Mouse (Mus musculus): Measurements from ENCODE around the gene Arpc5l. TPM values are rescaled to one million over a fixed set of nuclear protein-coding genes. Genes with fewer than 3 reads are reported as not detected.

Arpc5l gene
- polyA plus RNA-seq, 1 experiment = 8.6 TPM

DNA sequence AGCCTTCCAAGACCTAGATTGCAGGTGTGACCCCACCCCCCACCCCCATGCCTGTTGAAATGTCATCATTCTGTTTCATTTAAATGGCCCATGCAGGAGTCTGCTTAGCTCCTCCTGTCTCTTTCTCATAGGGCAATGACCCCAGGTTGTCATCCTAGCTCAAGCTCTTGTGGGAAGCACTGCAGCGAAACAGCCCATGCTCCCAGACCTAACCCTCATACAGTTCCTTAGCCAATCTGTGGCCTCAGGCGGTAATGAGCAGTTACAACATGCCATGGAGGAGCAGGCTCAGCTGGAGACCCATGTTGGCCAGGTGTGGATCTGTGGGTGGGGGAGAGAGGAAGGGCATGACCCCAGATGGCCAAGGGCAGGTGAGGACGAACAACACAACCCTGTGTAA is 30.0 kb upstream of the Arpc5l start:
- Histone ChIP-seq H3K27me3 (ENCODE audit: control insufficient read depth) (peaks cover 20% of the 10 kb centered on the region), H3K9me3 (ENCODE audit: control insufficient read depth, low read length) (no peaks in the 10 kb centered on the region), H3K4me3 (replicated peaks) (no peak overlapping the region), H3K4me1 (ENCODE audit: control insufficient read depth) (peaks cover 43% of the 10 kb centered on the region), H3K36me3 (ENCODE audit: control insufficient read depth) (no peaks in the 10 kb centered on the region)
- no peak for TF ChIP-seq TAL1 (IDR thresholded peaks at IDR 0.05; ENCODE audit: low read length)
- TF ChIP-seq GATA1 (IDR thresholded peaks at IDR 0.05; ENCODE audit: low read length) = no peak

DNA sequence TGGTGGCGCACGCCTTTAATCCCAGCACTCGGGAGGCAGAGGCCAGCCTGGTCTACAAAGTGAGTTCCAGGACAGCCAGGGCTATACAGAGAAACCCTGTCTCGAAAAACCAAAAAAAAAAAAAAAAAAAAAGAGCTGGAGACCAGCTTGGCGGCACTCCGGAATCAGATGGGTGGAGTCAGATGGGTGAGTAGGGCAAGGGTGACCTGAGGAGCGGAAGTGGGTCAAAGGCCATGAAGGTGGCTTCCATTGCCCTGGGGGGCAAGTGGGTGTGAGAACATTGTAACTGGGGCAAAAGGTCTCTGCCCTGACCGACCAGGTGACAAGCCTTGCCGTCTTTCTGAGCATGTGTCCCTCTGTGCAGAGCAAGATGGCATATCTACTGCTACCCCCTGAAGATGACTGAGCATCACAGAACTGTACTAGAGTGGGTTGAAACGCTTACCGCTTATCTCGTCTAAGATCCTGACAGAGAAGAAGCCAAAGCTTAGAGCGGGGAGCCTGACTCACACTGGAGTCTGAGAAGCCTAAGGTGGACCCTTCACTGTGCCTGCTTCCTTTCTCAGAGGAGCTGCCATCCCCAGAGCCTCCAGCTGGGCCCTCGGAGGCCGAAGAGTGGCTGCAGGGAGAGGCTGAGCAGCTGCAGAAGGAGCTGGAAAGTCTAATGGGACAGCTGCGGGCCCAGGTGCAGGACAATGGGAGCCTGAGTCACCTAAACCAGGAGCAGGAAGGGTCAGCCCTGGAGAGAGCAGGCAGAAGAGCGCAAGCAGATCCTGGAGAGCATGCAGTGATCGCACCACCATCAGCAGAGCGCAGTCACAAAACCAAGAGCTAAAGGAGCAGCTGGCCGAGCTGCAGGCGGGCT is 29.0 kb upstream of the Arpc5l start:
- Histone ChIP-seq H3K9me3 (ENCODE audit: control insufficient read depth, low read length) (no peaks in the 10 kb centered on the region), H3K36me3 (ENCODE audit: control insufficient read depth) (no peaks in the 10 kb centered on the region), H3K4me1 (ENCODE audit: control insufficient read depth) (peaks cover 33% of the 10 kb centered on the region), H3K4me3 (replicated peaks) (no peak overlapping the region), H3K27me3 (ENCODE audit: control insufficient read depth) (peaks cover 24% of the 10 kb centered on the region)
- TF ChIP-seq GATA1 (IDR thresholded peaks at IDR 0.05; ENCODE audit: low read length) = no peak

DNA sequence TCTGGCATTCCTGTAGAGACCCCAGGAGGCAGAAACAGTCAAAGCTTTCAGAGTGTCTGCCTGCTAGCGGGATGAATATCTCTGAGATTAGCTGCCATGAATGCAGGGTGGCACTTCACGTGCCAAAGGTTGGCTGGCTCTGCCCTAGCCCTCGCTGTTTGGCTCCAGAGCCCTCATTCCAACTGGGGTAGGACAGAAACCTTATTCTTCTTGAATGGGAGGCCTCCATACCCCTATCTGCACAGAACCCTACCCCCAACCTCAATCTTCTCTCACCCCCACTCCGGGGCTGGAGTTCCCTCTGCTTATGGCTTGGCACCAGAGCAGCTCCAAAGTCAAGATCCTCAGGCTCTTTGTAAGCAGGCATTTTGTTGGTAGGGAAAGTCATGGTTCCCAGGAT is 27.3 kb upstream of the Arpc5l start:
- no peak for TF ChIP-seq TAL1 (IDR thresholded peaks at IDR 0.05; ENCODE audit: low read length)
- no peak for TF ChIP-seq GATA1 (IDR thresholded peaks at IDR 0.05; ENCODE audit: low read length)
- Histone ChIP-seq H3K4me3 (replicated peaks) (no peak overlapping the region), H3K4me1 (ENCODE audit: control insufficient read depth) (peaks cover 24% of the 10 kb centered on the region), H3K9me3 (ENCODE audit: control insufficient read depth, low read length) (no peaks in the 10 kb centered on the region), H3K27me3 (ENCODE audit: control insufficient read depth) (peaks cover 26% of the 10 kb centered on the region), H3K36me3 (ENCODE audit: control insufficient read depth) (no peaks in the 10 kb centered on the region)

DNA sequence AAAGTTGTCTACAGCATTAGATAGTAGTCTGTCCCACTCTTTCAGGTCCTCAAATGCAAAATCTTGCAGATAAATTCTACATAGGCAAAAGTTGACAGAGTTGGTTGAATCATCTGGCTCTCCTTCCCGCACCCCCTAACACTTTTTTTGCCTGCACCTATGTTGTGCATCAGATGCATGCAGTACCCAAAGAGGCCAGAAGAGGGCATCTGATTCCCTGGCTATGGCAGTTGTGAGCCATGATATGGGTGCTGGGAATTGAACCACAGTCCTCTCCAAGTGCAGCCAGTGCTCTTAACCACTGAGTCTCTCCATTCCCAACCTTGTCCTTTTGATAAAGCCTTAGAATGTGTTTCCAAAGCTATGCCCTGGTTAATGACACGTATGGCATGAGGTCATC is 21.7 kb upstream of the Arpc5l start:
- Histone ChIP-seq H3K4me3 (replicated peaks) (no peak overlapping the region), H3K9me3 (ENCODE audit: control insufficient read depth, low read length) (peaks cover 19% of the 10 kb centered on the region), H3K27me3 (ENCODE audit: control insufficient read depth) (peaks cover 10% of the 10 kb centered on the region), H3K4me1 (ENCODE audit: control insufficient read depth) (peaks cover 22% of the 10 kb centered on the region), H3K36me3 (ENCODE audit: control insufficient read depth) (no peaks in the 10 kb centered on the region)
- TF ChIP-seq TAL1 (IDR thresholded peaks at IDR 0.05; ENCODE audit: low read length) (no peak), GATA1 (IDR thresholded peaks at IDR 0.05; ENCODE audit: low read length) (no peak)

DNA sequence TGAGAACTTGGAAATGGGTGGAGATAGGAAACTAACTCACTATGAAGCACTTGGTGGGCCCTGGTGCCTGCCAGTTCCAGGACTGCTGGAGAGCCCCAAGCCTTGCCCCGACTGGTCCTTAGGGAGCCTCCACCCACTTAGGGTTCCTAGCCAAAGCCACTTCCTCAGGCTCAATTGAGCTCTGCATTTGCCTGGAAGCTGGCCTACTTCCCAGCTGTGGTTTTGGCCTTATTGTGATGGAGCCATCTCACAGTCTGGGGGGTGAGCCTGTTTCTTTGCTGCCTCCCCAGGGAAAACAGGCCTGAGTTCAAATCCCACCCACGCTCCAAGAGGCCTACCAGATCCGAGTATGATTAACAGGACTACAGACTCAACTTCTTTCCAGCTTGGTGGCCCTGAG is 18.6 kb upstream of the Arpc5l start:
- peaks cover 19% of the 10 kb centered on the region for H3K9me3 ChIP-seq (ENCODE audit: control insufficient read depth, low read length)
- peaks cover 46% of the 10 kb centered on the region for H3K4me1 ChIP-seq (ENCODE audit: control insufficient read depth)
- H3K36me3 ChIP-seq (ENCODE audit: control insufficient read depth) = no peaks in the 10 kb centered on the region
- H3K4me3 ChIP-seq (replicated peaks) = no peak overlapping the region
- no peak for TF ChIP-seq GATA1 (IDR thresholded peaks at IDR 0.05; ENCODE audit: low read length)
- TF ChIP-seq TAL1 (IDR thresholded peaks at IDR 0.05; ENCODE audit: low read length) = no peak
- peaks cover 2% of the 10 kb centered on the region; the same call in 1 of the 2 replicates for H3K27me3 ChIP-seq (ENCODE audit: control insufficient read depth)

DNA sequence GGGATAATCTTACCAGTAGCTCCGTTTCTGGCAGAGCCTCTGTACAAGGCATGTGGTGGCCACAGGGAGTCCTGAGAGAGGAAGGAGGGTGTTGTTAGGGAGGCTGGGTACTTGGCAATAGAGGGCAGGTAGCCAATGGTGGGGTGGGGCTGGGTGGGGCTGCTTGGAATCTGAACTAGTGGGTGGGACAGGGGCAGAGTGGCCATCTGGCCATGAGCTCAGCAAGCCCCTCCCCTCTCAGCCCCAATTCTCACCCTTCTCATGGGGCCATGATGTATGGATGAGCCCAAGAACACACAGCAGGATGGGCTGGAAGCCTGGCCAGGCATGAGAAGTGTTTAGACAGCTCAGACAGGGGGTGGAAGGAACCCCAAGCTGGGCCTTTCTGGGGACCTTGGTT is 17.8 kb upstream of the Arpc5l start:
- H3K9me3 ChIP-seq (ENCODE audit: control insufficient read depth, low read length) = peaks cover 19% of the 10 kb centered on the region

DNA sequence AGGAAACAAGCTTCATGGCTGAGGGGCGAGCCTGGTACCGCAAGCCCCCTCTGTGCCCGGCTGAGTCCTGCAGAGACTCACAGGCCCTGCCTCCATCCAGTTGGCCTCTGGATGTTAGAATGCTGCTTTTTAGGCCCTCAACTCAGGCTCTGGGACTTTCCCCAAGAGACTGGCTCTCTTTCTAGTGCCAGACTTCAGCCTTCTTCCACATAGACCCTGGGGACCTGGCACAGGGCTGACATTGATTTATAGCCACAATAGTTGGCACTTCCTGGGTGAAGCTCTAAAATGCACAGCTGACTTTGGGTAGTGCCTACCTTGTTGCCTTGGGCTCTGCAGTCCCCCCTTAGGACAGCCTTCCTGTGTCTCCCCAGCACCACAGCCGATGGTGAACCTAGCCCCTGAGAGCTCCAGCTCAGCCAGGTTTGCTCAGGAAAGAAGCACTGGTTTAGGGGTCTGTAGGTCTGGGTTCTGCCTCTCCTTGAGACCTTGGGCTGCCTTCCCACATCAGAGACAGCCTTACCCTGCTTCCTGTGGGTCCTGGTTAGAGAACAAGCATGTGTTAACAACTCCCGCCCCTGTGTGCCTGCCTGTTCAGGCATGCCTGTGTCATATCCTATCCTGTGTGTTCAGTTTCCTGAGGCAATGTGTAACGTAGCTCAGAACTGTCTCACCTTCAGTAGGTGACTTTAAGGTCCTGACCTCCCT is 17.2 kb upstream of the Arpc5l start:
- no peaks in the 10 kb centered on the region for H3K36me3 ChIP-seq (ENCODE audit: control insufficient read depth)
- H3K27me3 ChIP-seq (ENCODE audit: control insufficient read depth) = no peaks in the 10 kb centered on the region; the same call in 1 of the 2 replicates
- H3K9me3 ChIP-seq (ENCODE audit: control insufficient read depth, low read length) = peaks cover 19% of the 10 kb centered on the region
- no peak overlapping the region for H3K4me3 ChIP-seq (replicated peaks)
- no peak for TF ChIP-seq TAL1 (IDR thresholded peaks at IDR 0.05; ENCODE audit: low read length)
- TF ChIP-seq GATA1 (IDR thresholded peaks at IDR 0.05; ENCODE audit: low read length) = no peak
- H3K4me1 ChIP-seq (ENCODE audit: control insufficient read depth) = peaks cover 56% of the 10 kb centered on the region

More for the DNA sequence above, 17.8 kb upstream of the Arpc5l start:
- Histone ChIP-seq H3K4me3 (replicated peaks) (no peak overlapping the region), H3K36me3 (ENCODE audit: control insufficient read depth) (no peaks in the 10 kb centered on the region), H3K4me1 (ENCODE audit: control insufficient read depth) (peaks cover 53% of the 10 kb centered on the region), H3K27me3 (ENCODE audit: control insufficient read depth) (no peaks in the 10 kb centered on the region; the same call in 1 of the 2 replicates)
- TF ChIP-seq TAL1 (IDR thresholded peaks at IDR 0.05; ENCODE audit: low read length) (no peak), GATA1 (IDR thresholded peaks at IDR 0.05; ENCODE audit: low read length) (no peak)

DNA sequence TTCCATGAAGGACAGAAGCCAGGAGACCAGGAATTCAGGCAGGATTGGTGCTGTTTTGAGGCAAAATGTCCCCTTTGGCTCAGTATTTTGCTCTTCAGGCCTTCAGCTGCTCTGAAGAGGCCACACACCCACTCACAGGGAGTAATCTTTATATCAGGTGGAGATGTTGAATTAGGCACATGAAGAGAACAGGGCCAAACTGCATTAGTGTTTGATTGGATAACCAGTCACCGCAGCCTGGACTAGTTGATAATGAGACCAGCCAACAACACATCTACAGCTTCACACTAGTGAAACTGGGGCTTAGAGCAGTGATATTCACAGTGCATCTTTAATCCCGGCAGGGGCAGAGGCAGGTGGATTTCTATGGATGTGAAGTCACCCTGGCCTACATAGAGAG is 16.2 kb upstream of the Arpc5l start:
- no peaks in the 10 kb centered on the region for H3K36me3 ChIP-seq (ENCODE audit: control insufficient read depth)
- H3K4me1 ChIP-seq (ENCODE audit: control insufficient read depth) = peaks cover 56% of the 10 kb centered on the region
- TF ChIP-seq GATA1 (IDR thresholded peaks at IDR 0.05; ENCODE audit: low read length) (no peak), TAL1 (IDR thresholded peaks at IDR 0.05; ENCODE audit: low read length) (no peak)
- H3K27me3 ChIP-seq (ENCODE audit: control insufficient read depth) = no peaks in the 10 kb centered on the region; the same call in 1 of the 2 replicates
- peaks cover 12% of the 10 kb centered on the region for H3K9me3 ChIP-seq (ENCODE audit: control insufficient read depth, low read length)
- no peak overlapping the region for H3K4me3 ChIP-seq (replicated peaks)

DNA sequence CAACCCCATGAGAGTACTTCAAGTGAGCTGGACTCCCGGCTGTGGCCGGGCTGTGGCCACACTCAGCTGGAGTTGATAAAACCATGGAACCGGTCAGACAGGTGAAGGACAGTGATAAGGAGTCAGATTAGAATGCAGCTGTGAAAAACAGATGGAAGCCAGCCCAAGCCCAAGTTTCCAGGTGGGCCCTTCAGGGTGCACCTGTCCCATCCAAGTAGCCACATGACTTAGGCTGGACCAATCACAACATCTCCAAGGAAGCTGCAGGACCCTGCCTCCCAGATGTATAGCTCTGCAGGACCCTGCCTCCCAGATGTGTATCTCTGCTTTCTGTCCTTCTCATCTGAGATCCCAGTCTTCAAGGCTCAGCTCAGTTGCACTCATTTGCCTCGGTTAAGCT is 13.1 kb upstream of the Arpc5l start:
- Histone ChIP-seq H3K4me3 (replicated peaks) (no peak overlapping the region), H3K4me1 (ENCODE audit: control insufficient read depth) (peaks cover 52% of the 10 kb centered on the region), H3K36me3 (ENCODE audit: control insufficient read depth) (no peaks in the 10 kb centered on the region), H3K27me3 (ENCODE audit: control insufficient read depth) (no peaks in the 10 kb centered on the region), H3K9me3 (ENCODE audit: control insufficient read depth, low read length) (no peaks in the 10 kb centered on the region)
- TF ChIP-seq GATA1 (IDR thresholded peaks at IDR 0.05; ENCODE audit: low read length) = no peak
- no peak for TF ChIP-seq TAL1 (IDR thresholded peaks at IDR 0.05; ENCODE audit: low read length)
